Mouse (Mus musculus): ENCODE measurements around the gene Patl2.

Gene Patl2

GRCm38 (mm10) chr2:122172188-122172587, 13.8 kb downstream of the Patl2 start:
- peak; percentile 10 to 17 for DNase-seq (ENCODE audit: low spot score in 2 of 2)

GRCm38 (mm10) chr2:122171292-122171691, 14.7 kb downstream of the Patl2 start:
- no peak for DNase-seq (ENCODE audit: low spot score in 2 of 2)

GRCm38 (mm10) chr2:122164293-122164692, 21.7 kb downstream of the Patl2 start:
- DNase-seq (ENCODE audit: low spot score in 2 of 2), result peak in 1 of 2 experiments; percentile 24

- peak; percentile 44 to 52 for DNase-seq (ENCODE audit: low spot score in 2 of 2)
These were observed 22.4 kb downstream of the Patl2 start for GRCm38 (mm10) chr2:122163430-122164195.

GRCm38 (mm10) chr2:122162529-122162928, 23.5 kb downstream of the Patl2 start:
- DNase-seq (ENCODE audit: low spot score in 2 of 2), result no peak

GRCm38 (mm10) chr2:122161542-122161941, 24.4 kb downstream of the Patl2 start:
- no peak for DNase-seq (ENCODE audit: low spot score in 2 of 2)

- peak; percentile 72 to 80 for DNase-seq (ENCODE audit: low spot score in 2 of 2)
These were observed 25.3 kb downstream of the Patl2 start, which contains the start of gene Trim69 for GRCm38 (mm10) chr2:122160680-122161079. TSS of gene Trim69 (plus strand) at chr2:122160700.

- no peak for DNase-seq (ENCODE audit: low spot score in 2 of 2)
These were observed 26.3 kb downstream of the Patl2 start for GRCm38 (mm10) chr2:122159667-122160066.

GRCm38 (mm10) chr2:122158362-122158802, 27.6 kb downstream of the Patl2 start:
- DNase-seq (ENCODE audit: low spot score in 2 of 2), result no peak

- DNase-seq (ENCODE audit: low spot score in 2 of 2), result no peak
These were observed 28.4 kb downstream of the Patl2 start for GRCm38 (mm10) chr2:122157561-122157960.

GRCm38 (mm10) chr2:122156051-122156700, 29.8 kb downstream of the Patl2 start:
- no peak for DNase-seq (ENCODE audit: low spot score in 2 of 2)

GRCm38 (mm10) chr2:122155292-122155691, 30.7 kb downstream of the Patl2 start:
- no peak for DNase-seq (ENCODE audit: low spot score in 2 of 2)

- DNase-seq (ENCODE audit: low spot score in 2 of 2), result no peak
These were observed 31.5 kb downstream of the Patl2 start for GRCm38 (mm10) chr2:122154479-122154878.

- DNase-seq (ENCODE audit: low spot score in 2 of 2), result no peak
These were observed 32.2 kb downstream of the Patl2 start for GRCm38 (mm10) chr2:122153681-122154365.

- no peak for DNase-seq (ENCODE audit: low spot score in 2 of 2)
These were observed 33.1 kb downstream of the Patl2 start for GRCm38 (mm10) chr2:122152850-122153249.

GRCm38 (mm10) chr2:122151221-122151620, 34.8 kb downstream of the Patl2 start:
- DNase-seq (ENCODE audit: low spot score in 2 of 2), result no peak

GRCm38 (mm10) chr2:122149716-122150115, 36.3 kb downstream of the Patl2 start:
- DNase-seq (ENCODE audit: low spot score in 2 of 2), result no peak

GRCm38 (mm10) chr2:122149316-122149715, 36.7 kb downstream of the Patl2 start:
- no peak for DNase-seq (ENCODE audit: low spot score in 2 of 2)

GRCm38 (mm10) chr2:122148242-122148917, 37.6 kb downstream of the Patl2 start:
- peak in 1 of 2 experiments; percentile 27 for DNase-seq (ENCODE audit: low spot score in 2 of 2)

- DNase-seq (ENCODE audit: low spot score in 2 of 2), result peak; percentile 88 to 96
These were observed 38.3 kb downstream of the Patl2 start, which contains the start of gene B2m for GRCm38 (mm10) chr2:122147508-122148241. TSS of gene B2m (plus strand) at chr2:122147686.

GRCm38 (mm10) chr2:122146687-122147086, 39.3 kb downstream of the Patl2 start:
- DNase-seq (ENCODE audit: low spot score in 2 of 2), result no peak

Data from frontal cortex, postnatal 36 days (tissue).